Mouse (Mus musculus) layer of hippocampus, postnatal 25 days (tissue): Measurements from ENCODE around the gene Trhr2. TPM values are rescaled to one million over a fixed set of nuclear protein-coding genes. Genes with fewer than 3 reads are reported as not detected.

ENCODE experiments used
- DNase-seq, 2 experiments: peaks; one replicate each; pipeline ENCODE4 v3.0.0; 2022; ENCODE audit warnings: mixed read lengths in 2 of 2, low spot score in 1 of 2; ENCODE audit errors: extremely low spot score in 1 of 2
- total RNA-seq, 2 experiments: library from RNA; stranded (reverse); gene quantifications; 2 replicates each; pipeline ENCODE4 v1.2.3; 2021

Gene Trhr2
- total RNA-seq = under 1 TPM; 0.79 to 0.92 TPM

DNA sequence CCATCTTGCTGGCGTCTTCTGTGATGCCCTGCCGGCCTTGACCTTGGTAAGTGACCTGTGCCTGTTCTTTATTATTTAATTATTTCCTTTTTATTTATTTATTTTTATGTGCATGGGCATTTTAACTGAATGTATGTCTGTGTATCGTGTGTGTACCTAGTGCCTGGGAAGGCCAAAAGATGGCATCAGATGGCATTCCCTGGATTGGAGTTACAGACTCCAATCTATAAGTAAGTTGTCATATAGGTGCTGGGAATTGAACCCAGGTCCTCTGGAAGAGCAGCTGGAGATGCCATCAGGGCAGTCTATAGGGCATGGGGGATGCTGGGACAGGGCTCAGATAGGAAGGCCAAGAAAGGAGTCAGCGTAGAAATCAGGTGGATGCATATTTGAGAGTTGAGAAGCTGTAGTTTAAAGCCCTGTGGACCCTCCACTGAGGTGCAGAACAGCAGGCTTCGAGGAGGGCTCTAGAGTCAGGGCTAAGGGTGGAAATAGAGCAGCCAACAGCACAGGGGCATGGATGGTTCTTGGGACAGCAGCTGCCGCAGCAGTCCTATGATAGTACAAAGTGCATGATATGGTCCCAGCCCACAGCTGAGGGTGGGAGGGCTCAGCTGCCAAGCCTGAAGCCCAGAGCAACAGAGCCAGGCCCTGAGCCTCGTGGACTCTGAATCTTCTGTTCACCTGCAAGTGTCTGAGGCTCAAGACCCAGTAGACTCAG lies at the start of gene Trhr2:
Trhr2 (minus strand) TSS at position 51 of the 721 bp plus-strand sequence.
- no peak for DNase-seq

DNA sequence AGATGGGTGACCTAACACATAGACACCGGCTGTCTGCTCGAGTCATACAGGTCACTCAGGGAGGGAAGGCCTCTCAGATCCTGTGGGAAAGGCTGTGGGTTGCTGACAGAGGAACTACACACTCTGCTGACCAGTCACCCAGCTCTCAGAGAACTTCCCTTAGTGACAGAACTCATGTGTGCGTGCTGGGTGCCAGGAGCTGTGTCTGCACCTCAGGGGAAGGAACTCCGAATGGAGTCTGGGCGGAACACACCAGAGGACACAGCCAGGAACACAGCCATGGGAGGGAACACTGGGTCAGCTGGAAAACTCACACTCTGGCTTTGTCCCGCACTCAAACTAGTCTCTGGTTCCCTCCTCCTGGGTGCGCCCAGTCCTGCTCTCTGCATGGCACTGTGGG lies 47.1 kb upstream of the Trhr2 start:
- no peak for DNase-seq

DNA sequence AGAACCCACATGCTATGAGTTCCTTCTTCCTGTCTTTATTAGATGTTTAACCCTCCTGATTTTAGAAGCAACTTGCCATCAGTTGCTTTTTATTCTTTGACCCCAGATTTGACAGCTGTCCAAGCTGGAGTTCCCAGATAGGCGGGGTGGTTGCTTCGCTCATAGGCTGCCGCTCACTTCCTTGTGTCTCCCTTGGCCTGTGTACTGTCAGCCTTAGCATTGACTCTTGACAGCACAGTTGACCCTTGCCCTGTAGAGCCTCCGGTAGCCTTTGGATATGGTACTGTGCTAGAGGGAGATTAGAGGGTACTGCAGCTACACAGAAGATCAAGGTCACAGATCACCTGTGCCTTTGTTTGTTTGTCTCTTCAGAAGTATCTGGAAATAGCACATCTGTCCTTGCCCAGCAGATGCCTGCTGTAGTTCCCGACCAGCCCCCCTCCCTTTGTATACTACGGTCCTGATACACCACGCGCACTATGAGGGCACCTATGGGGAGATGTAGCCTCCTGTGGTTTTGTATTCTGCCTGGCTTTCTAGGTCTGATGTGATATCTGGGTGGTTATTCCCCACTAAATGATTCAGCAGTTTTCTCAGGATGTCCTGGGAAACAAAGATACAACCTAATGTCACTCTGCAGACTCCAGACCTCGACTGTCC lies 44.7 kb upstream of the Trhr2 start:
- DNase-seq = no peak

DNA sequence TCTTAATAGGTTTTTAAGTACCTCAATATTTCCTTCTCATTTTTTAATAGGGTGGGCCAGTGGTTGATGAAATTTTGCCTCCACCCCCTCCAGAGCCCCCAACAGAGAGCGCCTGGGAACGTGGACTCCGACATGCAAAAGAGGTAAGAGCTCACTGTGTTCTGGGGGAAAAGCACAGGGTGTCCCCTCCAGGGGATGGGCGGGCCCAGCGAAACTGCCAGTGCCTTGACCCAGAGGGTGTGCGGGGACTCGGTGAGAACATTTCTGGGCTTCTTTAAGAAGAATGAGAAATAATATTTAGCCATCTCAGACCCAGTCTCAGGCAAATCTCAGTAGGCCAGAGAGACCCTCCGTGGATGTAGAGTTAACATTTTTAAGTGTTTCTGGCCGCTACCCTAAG lies 37.6 kb upstream of the Trhr2 start:
- DNase-seq = no peak

DNA sequence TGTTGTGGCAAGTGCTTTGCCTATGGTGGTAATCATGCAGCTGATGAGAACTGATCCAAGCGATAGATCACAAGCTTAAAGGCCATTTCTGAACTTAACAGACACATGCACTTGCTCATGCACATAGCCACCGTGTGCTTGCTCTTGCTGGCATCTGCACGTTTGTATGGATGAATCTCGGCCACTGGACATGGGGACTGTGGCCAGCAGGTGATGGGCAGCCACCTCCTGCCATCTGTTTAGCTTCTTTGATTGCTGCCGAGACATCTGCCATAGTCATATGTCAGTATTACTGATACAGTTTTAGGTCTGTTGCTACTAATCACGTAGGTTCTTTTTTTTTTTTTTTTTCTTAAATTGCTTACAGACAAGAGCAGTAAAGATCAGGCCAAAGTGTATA lies 34.7 kb upstream of the Trhr2 start:
- DNase-seq = no peak

DNA sequence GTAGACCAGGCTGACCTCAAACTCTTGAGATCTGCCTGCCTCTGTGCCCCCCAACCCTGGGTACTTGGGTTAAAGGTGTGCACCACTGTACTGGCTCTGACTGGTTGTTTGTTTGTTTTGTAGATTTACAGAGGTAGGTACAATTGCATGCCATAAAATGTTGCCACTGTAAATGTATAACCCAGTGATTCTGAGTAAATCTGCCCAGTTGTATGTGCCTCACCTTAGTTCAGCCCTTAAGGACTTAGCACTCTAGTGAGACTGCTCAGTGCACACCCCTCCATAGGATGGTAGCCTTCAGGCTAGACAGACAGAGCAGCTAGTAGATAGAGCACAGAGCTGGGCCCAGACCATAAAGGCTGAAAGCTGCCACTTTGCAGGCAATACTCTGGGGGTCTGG lies 33.2 kb upstream of the Trhr2 start:
- no peak for DNase-seq

DNA sequence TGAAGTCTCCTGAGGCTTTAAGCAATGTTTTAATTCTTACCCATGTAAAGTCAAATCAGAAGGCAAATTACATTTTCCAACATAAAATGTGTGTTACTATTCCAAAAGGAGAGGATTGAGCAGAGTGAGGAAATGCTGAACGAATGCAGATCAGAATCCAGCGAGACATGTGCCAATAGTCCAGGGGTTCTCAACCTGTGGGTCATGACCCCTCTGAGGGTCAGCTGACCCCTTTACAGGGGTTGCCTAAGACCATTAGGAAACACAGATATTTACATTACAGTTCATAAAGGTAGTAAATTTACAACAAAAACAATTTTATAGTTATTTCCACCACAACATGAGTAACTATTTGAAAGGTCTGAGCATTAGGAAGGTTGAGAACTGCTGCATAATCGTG lies 30.2 kb upstream of the Trhr2 start:
- no peak for DNase-seq

DNA sequence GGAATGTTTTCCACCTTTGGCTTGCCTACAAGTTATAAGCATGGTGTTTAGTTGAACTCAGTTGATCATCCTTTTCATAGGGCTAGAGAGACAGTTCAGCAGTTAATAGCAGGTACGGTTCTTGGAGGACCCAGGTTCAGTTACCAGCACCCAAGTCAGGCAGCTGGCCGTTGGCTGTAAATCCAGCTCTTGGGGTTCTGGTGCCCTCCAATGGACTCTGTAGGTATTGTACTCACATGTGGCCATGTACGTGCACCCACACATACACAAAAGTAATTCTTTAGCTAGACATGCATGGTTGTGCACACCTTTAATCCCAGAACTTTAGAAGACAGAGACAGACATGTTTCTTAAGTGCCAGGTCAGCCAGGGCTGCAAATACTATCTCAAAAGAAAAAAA lies 28.8 kb upstream of the Trhr2 start:
- no peak for DNase-seq

DNA sequence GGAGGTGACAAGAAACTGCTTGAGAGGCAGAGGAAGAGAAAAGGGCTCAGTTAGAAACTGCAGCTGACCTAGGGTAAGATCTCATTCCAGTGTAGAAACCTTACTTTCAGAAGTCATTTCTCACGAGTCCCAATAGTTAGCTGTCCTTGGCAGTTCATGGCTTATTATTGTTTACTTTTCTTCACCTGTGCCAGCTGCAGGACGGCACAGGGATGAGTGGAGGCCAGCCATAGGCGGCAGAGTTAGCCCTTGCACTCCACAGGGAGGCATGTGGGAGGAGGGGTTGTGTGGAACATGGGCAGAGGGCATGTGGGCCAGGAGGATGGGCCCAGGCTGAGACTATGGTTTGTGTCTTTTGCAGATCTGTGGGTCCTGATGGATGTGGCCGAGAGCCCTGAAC lies 22.5 kb upstream of the Trhr2 start:
- no peak for DNase-seq

DNA sequence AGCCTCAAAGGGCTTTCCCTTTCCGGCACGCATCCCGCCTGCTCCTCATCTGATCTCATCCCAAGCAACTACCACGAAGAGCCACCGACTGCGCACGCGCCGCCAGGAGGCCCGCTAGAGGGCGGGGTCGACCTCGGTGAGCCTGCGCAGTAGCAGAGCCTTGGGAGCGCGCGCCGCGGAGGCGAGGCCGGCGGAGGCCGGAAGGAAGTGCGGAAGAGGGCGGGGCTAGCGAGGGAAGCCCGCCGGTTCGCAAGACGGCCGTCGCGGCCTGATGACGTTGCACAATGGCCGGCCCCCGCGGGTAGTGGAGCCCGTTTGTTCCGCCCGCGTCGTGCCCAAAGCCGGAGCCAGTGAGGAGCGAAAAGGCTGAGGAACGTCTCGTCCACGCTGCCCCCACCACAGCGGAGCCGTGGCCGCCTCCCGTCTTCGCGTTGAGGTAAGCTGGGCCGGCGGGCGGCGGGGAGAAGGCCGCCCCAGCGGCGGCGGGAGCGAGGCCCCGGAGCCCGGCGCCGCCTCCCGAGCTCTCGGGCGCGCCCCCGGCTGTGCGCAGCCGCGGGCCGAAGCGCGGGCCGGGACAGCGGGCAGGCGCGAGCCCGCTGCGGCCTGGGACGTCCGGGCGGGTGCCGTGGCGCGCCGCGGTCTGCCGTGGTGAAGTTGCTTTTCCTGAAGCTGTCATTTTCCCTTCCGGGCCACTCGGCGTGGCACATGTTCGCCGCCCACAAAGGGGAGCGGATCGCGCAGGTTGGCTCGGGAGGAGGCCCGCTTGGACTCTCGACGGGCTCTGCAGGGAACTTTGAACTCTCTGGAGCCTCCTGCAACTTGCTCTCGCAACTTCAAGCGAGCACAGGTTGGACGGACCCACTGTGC lies 16.1 kb upstream of the Trhr2 start, which contains the start of gene Zc3h18:
Zc3h18 (plus strand) TSS at position 245 of the 867 bp plus-strand sequence.
- DNase-seq = peak; percentile 97 to 99

DNA sequence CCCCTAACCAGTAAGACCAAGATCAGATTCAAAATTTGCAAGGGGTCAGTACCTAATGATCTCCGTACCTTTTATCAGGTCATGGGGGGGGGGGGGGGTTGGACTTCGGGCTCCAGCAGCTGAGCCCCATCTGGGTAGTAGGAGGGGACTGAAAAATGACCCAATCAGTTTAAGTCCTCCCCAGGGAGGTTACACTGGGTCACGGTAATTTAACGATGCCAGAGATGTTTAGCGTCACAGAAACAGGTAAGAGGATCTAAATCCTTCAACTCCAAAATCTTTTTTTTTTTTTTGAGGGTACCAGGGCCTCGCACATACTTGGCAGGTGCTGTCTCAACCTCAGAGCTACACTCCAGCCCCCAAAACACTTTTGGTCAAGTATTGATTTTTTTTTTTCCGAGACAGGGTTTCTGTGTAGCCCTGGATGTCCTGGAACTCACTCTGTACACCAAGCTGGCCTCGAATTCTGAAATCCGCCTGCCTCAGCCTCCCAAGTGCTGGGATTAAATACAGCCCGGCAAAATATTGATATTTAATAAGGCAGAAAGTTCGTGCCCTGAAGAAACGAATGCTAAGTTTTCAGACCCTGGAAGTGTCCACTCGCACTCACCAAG lies 15.3 kb upstream of the Trhr2 start:
- no peak for DNase-seq

DNA sequence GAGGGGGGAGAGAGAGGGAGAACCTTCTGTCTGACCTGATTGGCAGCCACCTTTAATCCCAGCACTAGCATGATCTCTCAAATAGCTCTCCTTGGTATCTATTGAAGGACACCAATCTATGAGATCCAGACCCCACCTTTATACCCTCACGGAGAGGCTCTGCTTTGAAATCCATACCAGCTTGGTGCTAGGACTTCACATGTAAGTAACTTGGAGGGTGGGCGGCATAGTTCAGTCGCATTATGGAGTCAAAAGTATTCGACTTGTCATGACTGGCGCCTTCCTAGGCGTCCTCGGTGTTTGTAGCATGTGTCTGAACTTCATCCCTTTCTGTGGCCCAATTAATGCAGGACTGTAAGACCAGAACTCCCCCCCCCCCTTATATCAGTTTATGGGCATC lies 14.8 kb upstream of the Trhr2 start:
- DNase-seq = no peak

DNA sequence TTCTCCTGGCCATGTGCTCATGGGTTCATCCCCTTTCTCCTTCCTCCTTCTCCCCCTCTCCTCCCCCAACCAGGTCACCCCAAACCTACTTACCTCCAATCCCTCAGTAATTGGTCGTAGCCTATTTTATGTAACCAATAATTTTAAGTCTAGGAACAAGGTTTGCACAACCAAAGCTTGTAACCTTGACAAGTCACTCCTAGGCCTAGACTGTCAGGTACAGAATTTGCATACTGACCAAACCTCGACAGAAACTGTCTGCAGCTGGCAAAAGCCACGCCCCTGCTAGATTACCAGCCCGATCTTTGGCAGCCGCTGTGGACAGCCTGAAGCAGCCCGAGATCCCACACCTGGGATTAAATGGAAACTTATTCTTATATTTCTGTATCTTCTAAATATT lies 11.2 kb upstream of the Trhr2 start:
- DNase-seq = no peak

DNA sequence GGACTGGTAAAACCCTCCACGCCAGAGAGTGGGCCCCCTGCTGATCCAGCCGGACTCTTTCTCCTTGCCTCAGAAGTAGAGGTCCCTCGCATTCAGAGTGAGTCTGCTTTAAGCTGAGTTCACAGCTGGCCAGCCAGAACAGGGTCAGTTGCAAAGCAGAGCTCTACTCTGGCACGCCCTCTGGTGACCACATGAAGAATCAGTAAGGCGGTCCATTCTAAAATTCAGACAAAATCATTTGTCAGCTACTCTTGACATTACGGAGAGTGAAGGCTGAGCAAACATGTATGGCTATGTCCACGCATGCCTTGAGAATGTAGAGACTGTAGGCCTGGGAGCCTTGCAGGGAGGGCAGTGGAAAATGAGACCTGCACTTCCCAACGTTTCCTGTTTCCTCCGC lies 9.1 kb upstream of the Trhr2 start:
- DNase-seq = peak; percentile 52 to 72

DNA sequence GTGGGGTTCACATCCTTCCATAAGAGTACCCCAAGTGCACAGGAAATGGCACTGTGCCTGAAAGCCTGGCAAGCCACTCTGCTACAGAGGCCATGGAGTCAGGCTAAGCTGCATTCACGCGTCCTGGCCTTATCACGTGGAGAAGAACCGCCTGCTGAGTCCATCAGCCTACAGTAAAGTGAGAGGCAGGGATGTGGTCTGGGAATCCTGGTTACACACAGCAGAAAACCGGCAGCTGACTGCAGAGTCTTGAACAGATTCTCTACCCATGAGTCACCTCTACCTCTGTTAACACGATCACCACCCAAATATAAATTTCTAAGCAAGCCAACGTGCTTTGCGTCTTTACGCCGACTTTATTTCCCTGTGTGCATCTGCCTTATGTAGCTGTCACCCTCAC lies 7.9 kb upstream of the Trhr2 start:
- DNase-seq = no peak

DNA sequence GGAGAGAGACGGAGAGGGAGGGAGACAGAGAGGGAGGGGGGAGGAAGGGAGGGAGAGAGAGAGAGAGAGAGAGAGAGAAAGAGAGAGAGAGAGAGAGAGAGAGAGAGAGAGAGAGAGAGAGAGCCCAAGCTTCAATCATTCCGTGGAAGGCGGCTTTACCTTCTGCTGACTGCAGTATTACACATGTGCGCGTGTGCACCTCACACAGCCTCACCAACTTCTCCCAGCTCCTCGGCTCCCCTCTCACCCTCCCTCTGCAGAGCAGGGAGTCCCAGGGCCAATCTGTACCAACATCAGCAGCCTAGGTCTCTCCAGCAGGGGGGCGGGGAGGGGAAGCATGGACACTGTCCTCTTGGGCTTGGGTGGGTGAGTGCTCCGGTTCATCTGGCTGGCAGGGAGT lies 2.4 kb upstream of the Trhr2 start:
- DNase-seq = no peak

DNA sequence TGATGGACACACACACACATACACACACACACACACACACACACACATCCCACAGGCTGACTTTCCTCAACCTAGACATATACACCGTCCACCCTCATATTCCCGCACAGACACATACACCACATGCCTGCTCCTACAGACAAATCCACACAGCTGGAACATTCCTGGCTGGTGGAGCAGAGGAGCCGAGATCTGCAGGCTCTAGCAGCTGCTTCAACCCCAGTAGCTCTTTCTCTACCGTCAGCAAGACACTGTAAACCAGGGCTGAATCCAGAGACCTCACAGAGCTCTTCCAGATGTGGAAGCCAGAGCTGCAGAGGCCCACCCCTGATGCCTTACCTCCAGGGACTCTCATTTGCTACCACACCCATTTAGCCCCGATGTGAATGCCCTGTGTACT lies 1.7 kb upstream of the Trhr2 start:
- DNase-seq = no peak

DNA sequence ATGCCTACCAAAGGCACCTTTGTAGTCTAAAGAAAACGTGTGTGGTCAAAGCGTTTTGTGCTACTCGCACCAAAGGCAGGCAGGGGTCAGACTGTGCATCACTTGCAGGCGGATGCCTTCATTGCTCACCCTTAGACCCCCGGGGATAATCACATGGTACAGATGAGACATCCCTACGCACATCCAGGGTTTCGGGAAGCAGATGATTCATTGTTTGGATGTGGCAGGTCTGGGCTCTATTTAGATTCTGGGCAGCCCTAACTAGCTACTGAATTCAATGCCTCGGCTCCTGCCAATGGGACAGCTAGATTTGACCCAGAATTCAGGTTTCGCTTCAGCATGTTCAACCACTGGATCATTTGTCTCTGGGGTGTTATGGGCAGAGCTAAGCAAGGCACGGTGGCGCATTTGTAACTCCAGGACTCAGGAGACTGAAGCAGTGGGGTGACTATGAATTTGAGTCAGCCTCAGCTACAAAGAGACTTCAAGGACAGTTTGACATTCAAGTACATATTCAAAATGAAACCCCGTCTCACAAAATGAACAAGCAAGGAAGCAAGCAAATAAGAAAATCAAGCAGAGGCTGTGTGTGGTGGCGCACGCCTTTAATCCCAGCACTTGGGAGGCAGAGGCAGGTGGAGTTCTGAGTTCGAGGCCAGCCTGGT lies 1.3 kb downstream of the Trhr2 start:
- no peak for DNase-seq

DNA sequence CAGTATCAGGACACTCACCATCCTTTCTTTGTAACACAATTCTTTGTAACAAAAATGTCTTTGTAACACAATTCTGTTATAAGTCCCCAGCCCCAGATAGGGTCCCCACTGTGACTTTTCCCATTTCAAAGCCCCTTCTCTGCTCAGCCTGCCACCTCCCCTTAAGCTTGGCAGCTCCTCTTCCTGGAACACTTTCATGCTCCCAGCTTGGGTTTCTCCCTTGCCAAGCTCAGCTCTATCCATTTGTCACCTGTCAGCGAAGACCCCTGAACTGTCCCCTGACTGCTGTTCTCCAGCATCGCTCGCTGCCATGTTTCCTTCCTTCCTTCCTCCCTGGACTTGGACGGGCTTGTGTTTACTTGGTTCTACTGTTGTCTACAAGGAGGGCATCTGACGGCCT lies 2.9 kb downstream of the Trhr2 start:
- no peak for DNase-seq

DNA sequence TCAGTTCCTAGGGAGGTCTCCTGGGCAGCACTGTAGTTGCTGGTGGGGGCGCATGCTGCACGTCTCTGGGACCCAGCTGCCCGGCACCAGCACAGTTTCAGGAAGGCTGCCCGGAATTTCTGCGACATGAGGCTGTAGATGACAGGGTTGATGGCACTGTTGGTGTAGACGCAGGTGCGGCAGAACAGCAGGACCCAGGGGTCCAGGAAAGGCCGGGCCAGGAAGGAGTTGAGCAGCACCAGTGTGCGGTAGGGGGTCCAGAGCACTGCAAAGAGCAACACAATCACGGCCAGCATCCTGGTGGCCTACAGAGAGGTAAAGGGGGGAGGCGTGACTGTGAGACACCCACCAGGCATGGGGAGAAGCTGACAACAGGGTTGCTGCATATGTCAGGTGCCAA lies 3.3 kb downstream of the Trhr2 start:
- DNase-seq = no peak
